Mouse (Mus musculus) hindbrain, embryonic 13.5 days (tissue): ENCODE results near the gene Serpinb13. TPM values are rescaled to one million over a fixed set of nuclear protein-coding genes. Genes with fewer than 3 reads are reported as not detected.

Experiments
- ATAC-seq: fragments of 200-750 bp; cut with Nextera tagmentation; 2 replicates; pipeline ENCODE4 v1.8.0; 2017; ENCODE audit warnings: moderate TSS enrichment; ENCODE audit not compliant: low FRiP score
- H3K27ac ChIP-seq: fragments of 300-500 bp; sonication (generic); 2 replicates; pipeline ENCODE4 v1.5.1; 2015; ENCODE audit warnings: inconsistent platforms, mild to moderate bottlenecking, moderate library complexity
- H3K27me3 ChIP-seq: fragments of 300-500 bp; sonication (generic); 2 replicates; pipeline ENCODE4 v1.6.1; 2015; ENCODE audit warnings: mild to moderate bottlenecking, inconsistent platforms
- H3K36me3 ChIP-seq: fragments of 300-500 bp; sonication (generic); 2 replicates; pipeline ENCODE4 v1.6.1; 2015; ENCODE audit warnings: mild to moderate bottlenecking, inconsistent platforms
- H3K4me1 ChIP-seq: fragments of 300-500 bp; sonication (generic); replicated peaks from 2 replicates; pipeline ENCODE4 v1.6.1; 2015; ENCODE audit warnings: inconsistent platforms
- H3K4me2 ChIP-seq: fragments of 300-500 bp; sonication (generic); 2 replicates; pipeline ENCODE4 v1.6.1; 2015; ENCODE audit warnings: inconsistent platforms, mild to moderate bottlenecking, moderate library complexity
- H3K4me3 ChIP-seq: fragments of 300-500 bp; sonication (generic); 2 replicates; pipeline ENCODE4 v1.5.1; 2015; ENCODE audit warnings: mild to moderate bottlenecking, inconsistent platforms
- H3K9ac ChIP-seq: fragments of 300-500 bp; sonication (generic); 2 replicates; pipeline ENCODE4 v1.6.1; 2015; ENCODE audit warnings: mild to moderate bottlenecking, inconsistent platforms
- H3K9me3 ChIP-seq: fragments of 300-500 bp; sonication (generic); 2 replicates; pipeline ENCODE4 v1.6.1; 2016; ENCODE audit warnings: inconsistent platforms
- WGBS: fragments of 180-500 bp; shearing (Covaris S2); methylation state at CpG from one replicate; pipeline ENCODE4 v1.1.7; 2015; 5-methylcytosine and 5-hydroxymethylcytosine counted together
- polyA plus RNA-seq: library from polyadenylated mRNA; unstranded; fragments of >200 nt; fragmentation: Nextera tagmentation; extraction: Ambion mirVana; gene quantifications from 2 replicates; pipeline ENCODE4 v1.2.1, GENCODE M21; 2015

Gene Serpinb13
- not detected in 2 replicates for polyA plus RNA-seq

- no peaks in the 10 kb centered on the region for H3K9me3 ChIP-seq
- H3K4me1 ChIP-seq, result no peaks in the 10 kb centered on the region
- no peaks in the 10 kb centered on the region for H3K36me3 ChIP-seq
- ATAC-seq, result no peak
- no peak within 1 kb of the TSS for H3K4me2 ChIP-seq
- no peak within 1 kb of the TSS for H3K9ac ChIP-seq
- H3K27ac ChIP-seq, result no peak within 1 kb of the TSS
- no peaks in the 10 kb centered on the region for H3K27me3 ChIP-seq
- no peak within 1 kb of the TSS for H3K4me3 ChIP-seq
These were observed at the start of gene Serpinb13 for GRCm38 (mm10) chr1:106980684-106981083. Gene Serpinb13 (plus strand): TSS chr1:106980984.

GRCm38 (mm10) chr1:106931954-106932353, 48.8 kb upstream of the Serpinb13 start:
- Histone ChIP-seq H3K4me1 (no peaks in the 10 kb centered on the region), H3K4me2 (no peak overlapping the region), H3K4me3 (no peak overlapping the region), H3K27ac (no peak overlapping the region), H3K9ac (no peak overlapping the region), H3K9me3 (no peaks in the 10 kb centered on the region), H3K27me3 (no peaks in the 10 kb centered on the region), H3K36me3 (no peaks in the 10 kb centered on the region)
- ATAC-seq, result no peak
- 90% methylated on average over 4 of the region's 4 CpGs for WGBS

- Histone ChIP-seq H3K4me1 (no peaks in the 10 kb centered on the region), H3K27me3 (no peaks in the 10 kb centered on the region), H3K4me2 (no peak overlapping the region), H3K9me3 (no peaks in the 10 kb centered on the region), H3K9ac (no peak overlapping the region), H3K27ac (no peak overlapping the region), H3K4me3 (no peak overlapping the region), H3K36me3 (no peaks in the 10 kb centered on the region)
- ATAC-seq, result no peak
These were observed 47.1 kb upstream of the Serpinb13 start for GRCm38 (mm10) chr1:106933658-106934057.

GRCm38 (mm10) chr1:106934265-106934664, 46.5 kb upstream of the Serpinb13 start, which contains the start of gene Serpinb12:
Gene Serpinb12 (plus strand): TSS chr1:106934449.
- WGBS, result 85% methylated on average over 6 of the region's 6 CpGs
- H3K9me3 ChIP-seq, result no peaks in the 10 kb centered on the region
- ATAC-seq, result no peak
- H3K27me3 ChIP-seq, result no peaks in the 10 kb centered on the region
- H3K27ac ChIP-seq, result no peak within 1 kb of the TSS
- no peak within 1 kb of the TSS for H3K4me3 ChIP-seq
- no peaks in the 10 kb centered on the region for H3K4me1 ChIP-seq
- no peak within 1 kb of the TSS for H3K9ac ChIP-seq
- H3K36me3 ChIP-seq, result no peaks in the 10 kb centered on the region
- H3K4me2 ChIP-seq, result no peak within 1 kb of the TSS

- no peak overlapping the region for H3K9ac ChIP-seq
- no peaks in the 10 kb centered on the region for H3K36me3 ChIP-seq
- H3K9me3 ChIP-seq, result no peaks in the 10 kb centered on the region
- H3K27me3 ChIP-seq, result no peaks in the 10 kb centered on the region
- no peak overlapping the region for H3K4me2 ChIP-seq
- 90% methylated on average over 1 of the region's 1 CpGs for WGBS
- no peak overlapping the region for H3K4me3 ChIP-seq
- no peak overlapping the region for H3K27ac ChIP-seq
- no peaks in the 10 kb centered on the region for H3K4me1 ChIP-seq
- no peak for ATAC-seq
These were observed 33.6 kb upstream of the Serpinb13 start for GRCm38 (mm10) chr1:106947217-106947616.

- Histone ChIP-seq H3K4me1 (no peaks in the 10 kb centered on the region), H3K27me3 (no peaks in the 10 kb centered on the region), H3K36me3 (no peaks in the 10 kb centered on the region), H3K27ac (no peak overlapping the region), H3K4me2 (no peak overlapping the region), H3K9ac (no peak overlapping the region), H3K4me3 (no peak overlapping the region), H3K9me3 (no peaks in the 10 kb centered on the region)
- WGBS, result 85% methylated on average over 3 of the region's 3 CpGs
- no peak for ATAC-seq
These were observed 20.8 kb upstream of the Serpinb13 start for GRCm38 (mm10) chr1:106959981-106960380.

- 46% methylated on average over 3 of the region's 3 CpGs for WGBS
- ATAC-seq, result no peak
These were observed 19.8 kb upstream of the Serpinb13 start for GRCm38 (mm10) chr1:106961023-106961422.

GRCm38 (mm10) chr1:106983092-106983491, 2.3 kb downstream of the Serpinb13 start:
- Histone ChIP-seq H3K9me3 (no peaks in the 10 kb centered on the region), H3K27me3 (no peaks in the 10 kb centered on the region), H3K4me3 (no peak overlapping the region), H3K9ac (no peak overlapping the region), H3K4me2 (no peak overlapping the region), H3K36me3 (no peaks in the 10 kb centered on the region), H3K4me1 (no peaks in the 10 kb centered on the region), H3K27ac (no peak overlapping the region)
- WGBS, result 100% methylated on average over 1 of the region's 1 CpGs
- no peak for ATAC-seq

More at GRCm38 (mm10) chr1:106961023-106961422, 19.8 kb upstream of the Serpinb13 start:
- H3K27me3 ChIP-seq, result no peaks in the 10 kb centered on the region
- no peak overlapping the region for H3K9ac ChIP-seq
- H3K9me3 ChIP-seq, result no peaks in the 10 kb centered on the region
- no peak overlapping the region for H3K27ac ChIP-seq
- no peak overlapping the region for H3K4me3 ChIP-seq
- no peaks in the 10 kb centered on the region for H3K36me3 ChIP-seq
- H3K4me1 ChIP-seq, result no peaks in the 10 kb centered on the region
- no peak overlapping the region for H3K4me2 ChIP-seq

GRCm38 (mm10) chr1:106983865-106984264, 3.1 kb downstream of the Serpinb13 start:
- Histone ChIP-seq H3K4me1 (no peaks in the 10 kb centered on the region), H3K27ac (no peak overlapping the region), H3K9me3 (no peaks in the 10 kb centered on the region), H3K9ac (no peak overlapping the region), H3K4me3 (no peak overlapping the region), H3K27me3 (no peaks in the 10 kb centered on the region), H3K36me3 (no peaks in the 10 kb centered on the region), H3K4me2 (no peak overlapping the region)
- no peak for ATAC-seq
- WGBS, result 74% methylated on average over 2 of the region's 2 CpGs

- Histone ChIP-seq H3K27me3 (no peaks in the 10 kb centered on the region), H3K4me1 (no peaks in the 10 kb centered on the region), H3K4me3 (no peak overlapping the region), H3K9me3 (no peaks in the 10 kb centered on the region), H3K9ac (no peak overlapping the region), H3K4me2 (no peak overlapping the region), H3K36me3 (no peaks in the 10 kb centered on the region), H3K27ac (no peak overlapping the region)
- 83% methylated on average over 13 of the region's 13 CpGs for WGBS
- ATAC-seq, result no peak
These were observed 19.6 kb downstream of the Serpinb13 start for GRCm38 (mm10) chr1:107000424-107000823.

- Histone ChIP-seq H3K36me3 (no peaks in the 10 kb centered on the region), H3K9me3 (no peaks in the 10 kb centered on the region), H3K4me2 (no peak overlapping the region), H3K27me3 (no peaks in the 10 kb centered on the region), H3K4me1 (no peaks in the 10 kb centered on the region), H3K27ac (no peak overlapping the region), H3K9ac (no peak overlapping the region), H3K4me3 (no peak overlapping the region)
- ATAC-seq, result no peak
- WGBS, result 84% methylated on average over 2 of the region's 2 CpGs
These were observed 21.0 kb downstream of the Serpinb13 start for GRCm38 (mm10) chr1:107001754-107002153.

- no peaks in the 10 kb centered on the region for H3K27me3 ChIP-seq
- ATAC-seq, result no peak
- no peak overlapping the region for H3K4me2 ChIP-seq
- H3K27ac ChIP-seq, result no peak overlapping the region
- H3K4me1 ChIP-seq, result no peaks in the 10 kb centered on the region
- H3K9me3 ChIP-seq, result no peaks in the 10 kb centered on the region
- H3K36me3 ChIP-seq, result no peaks in the 10 kb centered on the region
- 80% methylated on average over 3 of the region's 3 CpGs for WGBS
- no peak overlapping the region for H3K9ac ChIP-seq
- H3K4me3 ChIP-seq, result no peak overlapping the region
These were observed 25.5 kb downstream of the Serpinb13 start for GRCm38 (mm10) chr1:107006316-107006715.

- Histone ChIP-seq H3K9me3 (no peaks in the 10 kb centered on the region), H3K36me3 (no peaks in the 10 kb centered on the region), H3K4me1 (no peaks in the 10 kb centered on the region), H3K27me3 (no peaks in the 10 kb centered on the region), H3K4me2 (no peak overlapping the region), H3K9ac (no peak overlapping the region), H3K27ac (no peak overlapping the region), H3K4me3 (no peak overlapping the region)
- 49% methylated on average over 2 of the region's 2 CpGs for WGBS
- no peak for ATAC-seq
These were observed 33.7 kb downstream of the Serpinb13 start for GRCm38 (mm10) chr1:107014530-107014929.
